Mouse (Mus musculus): ENCODE results near the gene Creb1.
"Not testable (repeated sequence)": the region's sequence is repeated elsewhere in the genome, so short reads cannot be mapped to it uniquely, and the experiment has no call there.

Gene Creb1

GRCm38 (mm10) chr1:64616881-64617714 is 84.7 kb downstream of the Creb1 start, which contains the start of gene Mettl21a:
Gene Mettl21a (minus strand): TSS chr1:64617242.
- peak; percentile 90 for DNase-seq (ENCODE audit: low spot score in 2 of 2)

GRCm38 (mm10) chr1:64617715-64617984 is 85.2 kb downstream of the Creb1 start:
- peak in 1 of 2 experiments; percentile 87 for DNase-seq (ENCODE audit: low spot score in 2 of 2)

GRCm38 (mm10) chr1:64618226-64618625 is 85.8 kb downstream of the Creb1 start:
- DNase-seq (ENCODE audit: low spot score in 2 of 2): no peak

- no peak for DNase-seq (ENCODE audit: low spot score in 2 of 2)
Observed at GRCm38 (mm10) chr1:64621116-64621515, 88.7 kb downstream of the Creb1 start.

GRCm38 (mm10) chr1:64623558-64624435 is 91.4 kb downstream of the Creb1 start:
- DNase-seq (ENCODE audit: low spot score in 2 of 2): no peak

GRCm38 (mm10) chr1:64625214-64625613 is 92.8 kb downstream of the Creb1 start:
- DNase-seq (ENCODE audit: low spot score in 2 of 2): no peak

GRCm38 (mm10) chr1:64631526-64631925 is 99.1 kb downstream of the Creb1 start:
- DNase-seq (ENCODE audit: low spot score in 2 of 2): no peak

GRCm38 (mm10) chr1:64633237-64633636 is 100.8 kb downstream of the Creb1 start:
- no peak for DNase-seq (ENCODE audit: low spot score in 2 of 2)

- no peak for DNase-seq (ENCODE audit: low spot score in 2 of 2)
Observed at GRCm38 (mm10) chr1:64635624-64636023, 103.2 kb downstream of the Creb1 start.

GRCm38 (mm10) chr1:64639279-64639678 is 106.8 kb downstream of the Creb1 start:
- no peak for DNase-seq (ENCODE audit: low spot score in 2 of 2)

GRCm38 (mm10) chr1:64641069-64641468 is 108.6 kb downstream of the Creb1 start:
- no peak for DNase-seq (ENCODE audit: low spot score in 2 of 2)

GRCm38 (mm10) chr1:64642541-64642940 is 110.1 kb downstream of the Creb1 start:
- not testable (repeated sequence) for DNase-seq (ENCODE audit: low spot score in 2 of 2)

GRCm38 (mm10) chr1:64644513-64644912 is 112.1 kb downstream of the Creb1 start:
- no peak for DNase-seq (ENCODE audit: low spot score in 2 of 2)

GRCm38 (mm10) chr1:64649362-64650124 is 117.1 kb downstream of the Creb1 start:
- no peak for DNase-seq (ENCODE audit: low spot score in 2 of 2)

- no peak for DNase-seq (ENCODE audit: low spot score in 2 of 2)
Observed at GRCm38 (mm10) chr1:64653701-64654100, 121.3 kb downstream of the Creb1 start.
